Mouse (Mus musculus) stomach, postnatal 0 days (tissue): ENCODE data around the gene Fam151b.

Experiments used
- CTCF ChIP-seq: IDR thresholded peaks from 2 replicates; pipeline ENCODE4 v1.5.1; 2016; ENCODE audit warnings: antibody characterized with exemption, low read depth, mild to moderate bottlenecking, moderate library complexity
- EP300 ChIP-seq: optimal IDR thresholded peaks from 2 replicates; pipeline ENCODE3; 2016; ENCODE audit warnings: antibody characterized with exemption

- TF ChIP-seq CTCF (no peak), EP300 (no peak)
Observed at GRCm38 (mm10) chr13:92504871-92505270, 21.1 kb upstream of the Fam151b start.
